18 mouse cellular contexts compared by ENCODE assay signal in the genomic region with DNA sequence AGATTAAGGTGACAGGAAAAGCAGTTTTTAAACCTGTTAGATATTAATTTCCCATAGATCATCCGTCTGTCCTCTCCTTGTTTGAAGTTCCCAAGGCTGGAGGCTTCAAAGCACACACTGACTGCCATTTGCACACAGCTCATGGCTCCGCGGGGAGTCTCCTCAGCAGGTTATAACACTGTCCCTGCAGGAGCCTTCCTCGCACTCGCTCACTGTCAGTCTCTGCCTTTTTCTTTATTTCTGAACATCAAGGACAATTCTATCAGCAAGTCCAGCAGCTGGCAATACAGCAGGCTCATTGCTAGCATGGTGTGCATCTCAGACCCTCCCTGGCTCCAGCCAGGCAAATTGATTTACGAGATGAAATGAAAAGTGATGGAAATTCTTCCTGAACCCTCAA.
A peak's percentile ranks its signal among the peaks of the same experiment; 100 is the strongest.
DNase-seq lines count a peak whose midpoint lies in the region; ATAC-seq lines count a peak whose summit lies in the region.
"Had no signal": no experiment of that assay in that cellular context is flagged by ENCODE, and none has a peak within 500 bp of the region (broad histone marks: within the 10 kb centered on the region; RNA-seq: fewer than 3 reads in every experiment).

No protein-coding gene starts in this region.

- H3K36me3 ChIP-seq in midbrain, embryonic 16.5 days (ENCODE audit: control insufficient read depth, insufficient read depth, low read length), result no peaks in the 10 kb centered on the region
- H3K36me3 ChIP-seq: heart, embryonic 10.5 days; hindbrain, embryonic 13.5 days; limb, embryonic 13.5 days; liver, embryonic 13.5 days; neural tube, embryonic 12.5 days had no signal

- WGBS in midbrain, embryonic 16.5 days, result 24% methylated on average over 6 of the region's 6 CpGs

- no peaks in the 10 kb centered on the region for H3K27me3 ChIP-seq in midbrain, embryonic 16.5 days (ENCODE audit: control insufficient read depth, insufficient read depth, low read depth, low read length)
- H3K27me3 ChIP-seq: hindbrain, embryonic 13.5 days; liver, embryonic 13.5 days; neural tube, embryonic 12.5 days had no signal

- intact Hi-C loops in left cerebral cortex, postnatal 4 days (cut with DNase I), result no loop called here

- peak; percentile 78; the same call in 1 of the 2 replicates for ATAC-seq in midbrain, embryonic 16.5 days
- ATAC-seq: intestine, postnatal 0 days had no signal

- H3K4me3 ChIP-seq in midbrain, embryonic 16.5 days (ENCODE audit: low read depth, low read length), result no peak overlapping the region
- H3K4me3 ChIP-seq: gastrocnemius, adult 2 months; heart, embryonic 10.5 days; hindbrain, embryonic 13.5 days; limb, embryonic 13.5 days; liver, embryonic 13.5 days; neural tube, embryonic 12.5 days had no signal

- H3K27ac ChIP-seq in midbrain, embryonic 16.5 days (ENCODE audit: low read length), result peak overlapping the region; percentile 58
- H3K27ac ChIP-seq: gastrocnemius, adult 2 months; heart, embryonic 10.5 days; hindbrain, embryonic 13.5 days; limb, embryonic 13.5 days; liver, embryonic 13.5 days; neural tube, embryonic 12.5 days had no signal

- H3K4me2 ChIP-seq in midbrain, embryonic 16.5 days (ENCODE audit: low read length), result 0 out of 2 replicates have a peak overlapping the region, but pooled peaks have one; percentile 1
- H3K4me2 ChIP-seq: hindbrain, embryonic 13.5 days; limb, embryonic 13.5 days; liver, embryonic 13.5 days; lung, embryonic 14.5 days; neural tube, embryonic 12.5 days had no signal

- H3K9ac ChIP-seq in midbrain, embryonic 16.5 days (ENCODE audit: low read depth, low read length), result no peak overlapping the region
- H3K9ac ChIP-seq: hindbrain, embryonic 13.5 days; limb, embryonic 13.5 days; liver, embryonic 13.5 days; lung, embryonic 14.5 days; neural tube, embryonic 12.5 days had no signal

- DNase-seq in cerebellum, postnatal 10 days, result peak; percentile 45 to 49
- no peak for DNase-seq in cerebellum, adult 8-10 months
- peak; percentile 24 for DNase-seq in left cerebral cortex, postnatal 4 days
- no peak for DNase-seq in left cerebral cortex, adult 9 months (ENCODE audit: low spot score in 2 of 2)
- peak; percentile 39 to 46 for DNase-seq in cerebellum, postnatal 14 days
- DNase-seq in heart, postnatal 4 days, result no peak
- DNase-seq in kidney, adult 11 months, result no peak
- DNase-seq: gastrocnemius, adult 2 months; liver, embryonic 13.5 days; lung, embryonic 14.5 days; lung, postnatal 36 days; thymus, postnatal 4 days had no signal

- no peaks in the 10 kb centered on the region for H3K9me3 ChIP-seq in midbrain, embryonic 16.5 days (replicated peaks; ENCODE audit: control insufficient read depth, low read length, poor library complexity, severe bottlenecking)
- H3K9me3 ChIP-seq: heart, embryonic 10.5 days; hindbrain, embryonic 13.5 days; limb, embryonic 13.5 days; liver, embryonic 13.5 days; neural tube, embryonic 12.5 days had no signal

- peaks cover 10% of the 10 kb centered on the region for H3K4me1 ChIP-seq in midbrain, embryonic 16.5 days (ENCODE audit: control insufficient read depth, insufficient read depth, low read length)
- H3K4me1 ChIP-seq: heart, embryonic 10.5 days; limb, embryonic 13.5 days; liver, embryonic 13.5 days; neural tube, embryonic 12.5 days had no signal

Comparison
In these comparisons a context has a peak if more than half of its experiments do, and no peak if none do; other contexts are left out.
1. DNase-seq: peak in cerebellum, postnatal 10 days (2 of 2), left cerebral cortex, postnatal 4 days (single experiment) and cerebellum, postnatal 14 days (2 of 2); none in cerebellum, adult 8-10 months (single experiment), left cerebral cortex, adult 9 months (0 of 2), heart, postnatal 4 days (single experiment) and kidney, adult 11 months (single experiment).